Mouse (Mus musculus): ENCODE results near the gene Smg1.

The Smg1 gene

GRCm38 (mm10) chr7:118243453-118244385 lies at the start of gene Smg1:
Gene Smg1 (minus strand): TSS chr7:118243670.
- DNase-seq (ENCODE audit: low read depth, low spot score): peak; percentile 98

- DNase-seq (ENCODE audit: low read depth, low spot score): no peak
These were observed 39.7 kb upstream of the Smg1 start for GRCm38 (mm10) chr7:118283186-118283585.

GRCm38 (mm10) chr7:118282543-118282942 lies 39.1 kb upstream of the Smg1 start:
- no peak for DNase-seq (ENCODE audit: low read depth, low spot score)

- DNase-seq (ENCODE audit: low read depth, low spot score): no peak
These were observed 36.1 kb upstream of the Smg1 start for GRCm38 (mm10) chr7:118279521-118279920.

GRCm38 (mm10) chr7:118277335-118277910 lies 34.0 kb upstream of the Smg1 start:
- no peak for DNase-seq (ENCODE audit: low read depth, low spot score)

- DNase-seq (ENCODE audit: low read depth, low spot score): no peak
These were observed 33.3 kb upstream of the Smg1 start for GRCm38 (mm10) chr7:118276684-118277334.

GRCm38 (mm10) chr7:118275265-118275664 lies 31.8 kb upstream of the Smg1 start:
- DNase-seq (ENCODE audit: low read depth, low spot score): no peak

GRCm38 (mm10) chr7:118274851-118275250 lies 31.4 kb upstream of the Smg1 start:
- DNase-seq (ENCODE audit: low read depth, low spot score): no peak

- no peak for DNase-seq (ENCODE audit: low read depth, low spot score)
These were observed 30.7 kb upstream of the Smg1 start for GRCm38 (mm10) chr7:118274169-118274568.

- DNase-seq (ENCODE audit: low read depth, low spot score): no peak
These were observed 22.6 kb upstream of the Smg1 start for GRCm38 (mm10) chr7:118266099-118266498.

- no peak for DNase-seq (ENCODE audit: low read depth, low spot score)
These were observed 20.1 kb upstream of the Smg1 start for GRCm38 (mm10) chr7:118263606-118264005.

- DNase-seq (ENCODE audit: low read depth, low spot score): no peak
These were observed 18.9 kb upstream of the Smg1 start for GRCm38 (mm10) chr7:118262409-118262808.

- no peak for DNase-seq (ENCODE audit: low read depth, low spot score)
These were observed 16.3 kb upstream of the Smg1 start for GRCm38 (mm10) chr7:118259676-118260305.

GRCm38 (mm10) chr7:118258451-118258850 lies 15.0 kb upstream of the Smg1 start:
- DNase-seq (ENCODE audit: low read depth, low spot score): no peak

- DNase-seq (ENCODE audit: low read depth, low spot score): no peak
These were observed 13.3 kb upstream of the Smg1 start for GRCm38 (mm10) chr7:118256740-118257139.

- no peak for DNase-seq (ENCODE audit: low read depth, low spot score)
These were observed 11.0 kb upstream of the Smg1 start for GRCm38 (mm10) chr7:118254460-118254859.

- no peak for DNase-seq (ENCODE audit: low read depth, low spot score)
These were observed 10.5 kb upstream of the Smg1 start for GRCm38 (mm10) chr7:118254015-118254414.

- no peak for DNase-seq (ENCODE audit: low read depth, low spot score)
These were observed 9.5 kb upstream of the Smg1 start for GRCm38 (mm10) chr7:118252979-118253378.

GRCm38 (mm10) chr7:118252349-118252748 lies 8.9 kb upstream of the Smg1 start:
- no peak for DNase-seq (ENCODE audit: low read depth, low spot score)

GRCm38 (mm10) chr7:118251392-118252170 lies 8.1 kb upstream of the Smg1 start:
- DNase-seq (ENCODE audit: low read depth, low spot score): no peak

GRCm38 (mm10) chr7:118250482-118251160 lies 7.2 kb upstream of the Smg1 start:
- DNase-seq (ENCODE audit: low read depth, low spot score): no peak
